Mouse (Mus musculus): ENCODE data around the gene Ppfibp1. TPM values are rescaled to one million over a fixed set of nuclear protein-coding genes. Genes with fewer than 3 reads are reported as not detected.

The Ppfibp1 gene
- polyA plus RNA-seq, 1 experiment from 2014 or later: 138 TPM

DNA sequence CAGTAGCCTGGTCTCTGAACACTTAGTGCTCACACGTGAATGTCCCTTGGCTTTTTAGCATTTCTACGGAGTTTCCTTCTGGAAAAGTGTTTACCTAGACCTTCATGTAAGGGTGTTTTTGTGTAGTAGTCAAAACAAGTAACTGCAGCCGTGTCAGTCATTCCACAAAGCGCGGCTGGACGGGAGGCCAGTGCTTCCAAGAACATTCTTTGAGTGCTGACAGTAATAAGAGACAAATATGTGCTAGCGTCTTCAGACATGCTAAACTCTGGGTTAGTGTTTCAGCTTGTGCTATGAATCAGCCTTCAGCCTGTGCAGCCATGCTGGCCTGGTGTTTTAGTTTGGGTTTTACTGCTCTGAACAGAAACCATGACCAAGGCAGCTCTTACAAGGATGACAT is 174.4 kb downstream of the Ppfibp1 start:
- ATAC-seq (no peak), DNase-seq (ENCODE audit: low read depth, low spot score) (no peak)
- no peak for TF ChIP-seq CTCF (IDR thresholded peaks at IDR 0.05)
- ChIA-PET POLR2A (no interaction called here), CTCF (no interaction called here)
- in situ Hi-C loops (cut with MboI; ENCODE audit: low pct_unique_long_range_greater_than_20kb): no loop called here
- H3K27me3 ChIP-seq: no peaks in the 10 kb centered on the region

DNA sequence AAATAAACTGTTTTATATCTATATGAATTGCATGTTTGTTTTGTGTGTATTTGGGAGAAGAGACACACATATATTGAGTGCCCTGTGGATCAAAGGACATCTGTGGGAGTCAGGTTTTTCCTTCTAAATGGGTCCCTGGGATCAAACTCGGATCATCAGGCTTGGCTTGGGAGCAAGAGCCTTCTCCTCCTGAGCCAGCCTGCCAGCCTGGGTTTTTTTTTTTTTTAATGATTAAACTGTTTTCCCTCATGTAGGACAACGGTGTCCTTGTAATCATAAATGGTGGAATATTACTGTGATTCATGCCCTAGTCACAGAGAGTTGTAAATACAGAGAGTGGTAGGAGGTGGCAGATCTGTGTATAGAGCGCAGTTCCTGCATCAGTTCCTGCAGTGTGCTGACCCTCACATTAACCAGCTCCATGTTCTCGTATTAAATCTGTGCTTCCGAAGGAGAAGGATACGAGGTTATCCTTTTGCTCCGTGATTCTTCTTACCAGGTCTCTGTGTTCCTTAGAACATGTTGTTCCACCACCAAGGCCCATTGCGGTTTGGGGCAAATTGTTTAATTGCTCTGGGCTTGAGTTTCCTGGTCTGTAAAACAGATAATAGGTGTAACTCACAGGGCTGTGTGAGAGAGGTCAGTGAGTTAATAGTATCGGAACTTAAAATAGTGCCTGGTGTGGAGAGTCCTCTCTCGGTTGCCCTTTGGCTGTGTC is 176.1 kb downstream of the Ppfibp1 start:
- H3K27me3 ChIP-seq: no peaks in the 10 kb centered on the region
- TF ChIP-seq CTCF (IDR thresholded peaks at IDR 0.05): no peak
- in situ Hi-C loops (cut with MboI; ENCODE audit: low pct_unique_long_range_greater_than_20kb): no loop called here
- ChIA-PET POLR2A (no interaction called here), CTCF (no interaction called here)
- no peak for DNase-seq (ENCODE audit: low read depth, low spot score)
- no peak for ATAC-seq

DNA sequence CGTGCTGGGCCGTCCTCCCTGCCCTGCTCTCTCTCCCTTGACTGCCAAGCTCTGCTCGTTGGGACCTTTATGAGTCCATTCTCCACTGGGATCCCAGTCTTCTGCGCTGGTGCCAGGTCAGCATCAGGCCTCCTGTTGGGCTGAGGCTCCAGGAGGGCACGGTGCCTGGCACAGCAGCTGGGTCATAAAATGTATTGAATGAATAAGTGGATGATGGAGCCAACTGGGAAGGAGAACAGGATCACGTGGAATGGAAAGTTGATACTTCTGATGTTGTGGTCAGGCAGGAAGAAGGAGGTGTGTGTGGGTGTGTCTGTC is 176.6 kb downstream of the Ppfibp1 start:
- TF ChIP-seq CTCF (IDR thresholded peaks at IDR 0.05): no peak
- ChIA-PET CTCF (interaction anchor here (1.2 kb wide), 1 partner anchor 17 kb away, joined by 3 read pairs; no protein-coding TSS in a partner anchor), POLR2A (no interaction called here)
- no peaks in the 10 kb centered on the region for H3K27me3 ChIP-seq
- DNase-seq (ENCODE audit: low read depth, low spot score): no peak
- ATAC-seq: no peak
- in situ Hi-C loops (cut with MboI; ENCODE audit: low pct_unique_long_range_greater_than_20kb): no loop called here

DNA sequence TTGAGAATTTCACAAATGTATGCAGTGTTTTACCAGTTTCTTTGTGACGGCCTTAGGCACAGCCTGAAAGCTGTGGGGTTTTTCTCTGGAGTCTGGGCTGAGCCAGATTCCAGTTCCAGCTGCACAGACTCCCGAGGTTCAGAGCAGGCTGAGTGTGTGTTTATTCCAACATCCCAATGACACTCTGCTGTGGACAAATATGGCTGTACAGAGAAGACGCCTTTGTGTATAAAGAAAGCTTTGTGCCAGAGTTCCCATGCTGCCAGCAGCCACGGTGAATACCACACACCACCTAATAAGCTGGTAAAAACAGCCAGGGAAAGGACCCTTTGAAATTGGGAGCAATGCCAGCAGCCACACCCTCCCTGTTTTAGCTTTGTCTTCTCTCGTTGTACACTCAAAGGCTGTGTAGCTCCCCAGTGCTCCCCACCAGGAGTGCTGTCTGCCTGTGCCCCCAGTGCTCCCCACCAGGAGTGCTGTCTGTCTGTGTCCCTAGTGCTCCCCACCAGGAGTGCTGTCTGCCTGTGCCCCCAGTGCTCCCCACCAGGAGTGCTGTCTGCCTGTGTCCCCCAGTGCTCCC is 187.6 kb downstream of the Ppfibp1 start:
- in situ Hi-C loops (cut with MboI; ENCODE audit: low pct_unique_long_range_greater_than_20kb): no loop called here
- CTCF ChIA-PET: no interaction called here
- H3K27me3 ChIP-seq: no peaks in the 10 kb centered on the region
- ATAC-seq (no peak), DNase-seq (ENCODE audit: low read depth, low spot score) (no peak)
- POLR2A ChIA-PET: interaction anchor here (0.7 kb wide), 1 partner anchor 10 kb away, joined by 3 read pairs; no protein-coding TSS in a partner anchor
- TF ChIP-seq CTCF (IDR thresholded peaks at IDR 0.05): no peak

DNA sequence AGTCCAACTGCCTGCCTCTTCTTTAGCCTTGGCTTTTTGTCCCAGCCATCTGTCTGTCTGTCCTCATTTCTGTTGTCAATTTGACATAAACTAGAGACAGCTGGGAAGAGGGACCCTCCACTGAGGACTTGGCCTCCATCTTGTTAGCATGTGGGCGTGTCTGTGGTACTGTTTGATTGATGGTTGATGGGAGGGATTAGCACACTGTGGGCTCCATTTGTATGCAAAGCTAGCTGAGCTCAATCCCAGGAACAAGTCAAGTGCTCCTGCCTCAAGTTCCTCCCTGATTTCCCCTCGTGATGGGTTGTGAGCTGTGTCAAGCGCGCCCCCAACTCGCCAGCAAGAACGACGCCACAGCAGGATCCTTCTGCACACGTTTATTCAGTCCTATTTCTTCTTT is 188.6 kb downstream of the Ppfibp1 start:
- in situ Hi-C loops (cut with MboI; ENCODE audit: low pct_unique_long_range_greater_than_20kb): no loop called here
- DNase-seq (ENCODE audit: low read depth, low spot score) (no peak), ATAC-seq (no peak)
- TF ChIP-seq CTCF (IDR thresholded peaks at IDR 0.05): no peak
- ChIA-PET POLR2A (no interaction called here), CTCF (no interaction called here)
- H3K27me3 ChIP-seq: no peaks in the 10 kb centered on the region

DNA sequence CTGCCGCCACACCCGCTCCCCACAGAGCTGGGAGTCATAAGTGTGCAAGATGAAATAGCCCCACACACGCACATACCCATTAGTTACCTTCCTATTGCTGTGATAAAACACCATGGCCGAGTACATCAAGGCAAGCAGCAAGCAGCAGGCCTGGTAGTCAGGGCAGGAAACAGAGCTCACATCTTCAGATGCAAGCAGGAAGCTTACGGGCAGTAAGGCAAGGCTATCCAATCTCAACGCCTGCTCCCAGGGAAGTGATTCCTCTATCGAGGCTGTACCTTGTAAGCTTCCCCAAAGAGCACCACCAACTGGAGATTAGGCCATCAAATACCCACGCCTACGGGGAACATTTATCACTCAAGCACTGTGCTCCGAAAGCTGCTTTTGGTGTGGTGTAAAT is 191.6 kb downstream of the Ppfibp1 start:
- ChIA-PET POLR2A (interaction anchor here (1.0 kb wide), 1 partner anchor 9 kb away, joined by 3 read pairs; no protein-coding TSS in a partner anchor), CTCF (no interaction called here)
- TF ChIP-seq CTCF (IDR thresholded peaks at IDR 0.05): no peak
- ATAC-seq (no peak), DNase-seq (ENCODE audit: low read depth, low spot score) (no peak)
- in situ Hi-C loops (cut with MboI; ENCODE audit: low pct_unique_long_range_greater_than_20kb): no loop called here
- no peaks in the 10 kb centered on the region for H3K27me3 ChIP-seq

Other genes with a start within 250 kb of the Ppfibp1 start
- gene Med21, start 245.9 kb upstream of the Ppfibp1 start, polyA plus RNA-seq (2021): 99.0 TPM
- 54.8 TPM for gene Tm7sf3, start 245.7 kb upstream of the Ppfibp1 start, polyA plus RNA-seq (2021)
- 17.3 TPM for gene Stk38l, start 163.5 kb upstream of the Ppfibp1 start, polyA plus RNA-seq (2021)
- 8.1 TPM for gene Arntl2, start 92.4 kb upstream of the Ppfibp1 start, polyA plus RNA-seq (2021)
- gene Smco2, start 38.4 kb upstream of the Ppfibp1 start, polyA plus RNA-seq (2021): not detected
- gene 1700034J05Rik, start 65.9 kb downstream of the Ppfibp1 start, polyA plus RNA-seq (2021): not detected
- gene Rep15, start 144.1 kb downstream of the Ppfibp1 start, polyA plus RNA-seq (2021): 2.4 TPM
- 109 TPM for gene Mrps35, start 154.3 kb downstream of the Ppfibp1 start, polyA plus RNA-seq (2021)
- gene Mansc4, start 198.5 kb downstream of the Ppfibp1 start, polyA plus RNA-seq (2021): 0.63 TPM
- gene Klhl42, start 202.9 kb downstream of the Ppfibp1 start, polyA plus RNA-seq (2021): 9.8 TPM

All from Patski (cell line).